Mouse (Mus musculus) macrophage (primary cell): Measurements from ENCODE around the gene Six4. TPM values are rescaled to one million over a fixed set of nuclear protein-coding genes. Genes with fewer than 3 reads are reported as not detected.
A peak's percentile ranks its signal among the peaks of the same experiment; 100 is the strongest.

Experiments
- H3K27ac ChIP-seq: fragments of 350-480 bp; formaldehyde crosslinking; 2 replicates; pipeline ENCODE4 v1.9.0; 2021
- H3K36me3 ChIP-seq: fragments of 350-480 bp; formaldehyde crosslinking; 2 replicates; pipeline ENCODE4 v1.9.0; 2021; ENCODE audit errors: inconsistent target
- H3K4me3 ChIP-seq: fragments of 350-480 bp; formaldehyde crosslinking; 2 replicates; pipeline ENCODE4 v1.9.0; 2021; ENCODE audit errors: inconsistent target
- H3K79me2 ChIP-seq: fragments of 350-480 bp; formaldehyde crosslinking; 2 replicates; pipeline ENCODE4 v1.9.0; 2021; ENCODE audit errors: inconsistent target
- WGBS: methylation state at CpG from one replicate; pipeline ENCODE4 v1.1.7; 2026; ENCODE audit warnings: inconsistent platforms; ENCODE audit not compliant: missing documents; 5-methylcytosine and 5-hydroxymethylcytosine counted together
- polyA plus RNA-seq: library from polyadenylated mRNA; stranded (reverse); fragments of 250-400 nt; gene quantifications from 3 replicates; pipeline ENCODE4 v1.2.4, GENCODE M21; 2018; ENCODE audit warnings: inconsistent platforms

Six4 gene
- polyA plus RNA-seq, 1 experiment from 2014 or later, result not detected

DNA sequence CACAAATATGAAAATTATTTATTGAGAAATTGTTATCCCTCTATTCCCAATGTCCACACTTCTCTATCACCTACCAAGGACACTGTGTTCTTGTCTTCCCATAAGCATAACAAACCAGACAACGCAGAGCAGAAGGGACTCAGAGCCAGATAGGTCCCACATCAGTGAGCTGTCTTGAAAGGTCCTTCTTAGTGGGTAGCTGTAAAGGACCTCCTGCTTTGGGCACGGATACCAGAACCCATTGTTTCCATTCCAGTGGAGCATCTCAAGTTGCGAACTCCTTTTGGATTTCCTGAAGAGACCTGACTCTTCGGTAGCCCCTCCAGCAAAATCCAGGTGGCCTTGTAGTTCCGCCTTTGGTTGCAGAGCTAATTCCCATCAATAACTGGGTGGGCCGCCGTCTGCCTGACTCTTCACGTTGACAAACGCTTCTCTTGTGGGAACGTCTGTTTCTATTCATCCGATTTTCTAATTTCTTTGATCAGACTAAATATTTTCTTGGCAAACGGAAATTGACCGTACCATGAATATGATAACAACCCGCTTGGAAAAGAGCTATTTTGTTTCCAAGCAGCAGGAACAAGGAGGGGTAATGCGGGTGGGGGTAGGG is 58.6 kb downstream of the Six4 start:
- no peak overlapping the region for H3K27ac ChIP-seq
- no peak overlapping the region for H3K4me3 ChIP-seq
- H3K79me2 ChIP-seq, result no peaks in the 10 kb centered on the region
- no peaks in the 10 kb centered on the region for H3K36me3 ChIP-seq
- 48% methylated on average over 15 of the region's 15 CpGs for WGBS

- Histone ChIP-seq H3K4me3 (peak within 1 kb of the TSS; percentile 32), H3K27ac (no peak within 1 kb of the TSS), H3K79me2 (no peaks in the 10 kb centered on the region), H3K36me3 (no peaks in the 10 kb centered on the region)
- 2% methylated on average over 42 of the region's 42 CpGs for WGBS
Measured at GRCm38 (mm10) chr12:73053668-73054241, 59.5 kb downstream of the Six4 start, which contains the start of gene Six1. TSS of gene Six1 (minus strand) at chr12:73053887.

- H3K27ac ChIP-seq, result no peak overlapping the region
- no peaks in the 10 kb centered on the region for H3K36me3 ChIP-seq
- H3K4me3 ChIP-seq, result peak overlapping the region; percentile 32
- 17% methylated on average over 34 of the region's 34 CpGs for WGBS
- H3K79me2 ChIP-seq, result no peaks in the 10 kb centered on the region
Measured at GRCm38 (mm10) chr12:73052651-73053591, 60.3 kb downstream of the Six4 start.

GRCm38 (mm10) chr12:73052036-73052650 is 61.1 kb downstream of the Six4 start:
- no peaks in the 10 kb centered on the region for H3K36me3 ChIP-seq
- no peak overlapping the region for H3K4me3 ChIP-seq
- no peak overlapping the region for H3K27ac ChIP-seq
- H3K79me2 ChIP-seq, result no peaks in the 10 kb centered on the region
- 12% methylated on average over 19 of the region's 19 CpGs for WGBS

- no peak overlapping the region for H3K27ac ChIP-seq
- H3K36me3 ChIP-seq, result no peaks in the 10 kb centered on the region
- H3K79me2 ChIP-seq, result no peaks in the 10 kb centered on the region
- 10% methylated on average over 15 of the region's 15 CpGs for whole genome bisulfite sequencing
- H3K4me3 ChIP-seq, result no peak overlapping the region
Measured at GRCm38 (mm10) chr12:73050811-73051580, 62.3 kb downstream of the Six4 start.

- 11% methylated on average over 12 of the region's 13 CpGs for WGBS
- no peaks in the 10 kb centered on the region for H3K36me3 ChIP-seq
- H3K4me3 ChIP-seq, result no peak overlapping the region
- H3K79me2 ChIP-seq, result no peaks in the 10 kb centered on the region
- H3K27ac ChIP-seq, result no peak overlapping the region
Measured at GRCm38 (mm10) chr12:73050305-73050704, 63.0 kb downstream of the Six4 start.

Other genes with a start within 250 kb of the Six4 start
- gene Six6, start 173.6 kb downstream of the Six4 start, polyA plus RNA-seq, result not detected in 3 replicates
- gene 4930447C04Rik, start 172.7 kb downstream of the Six4 start, polyA plus RNA-seq, result not detected in 3 replicates
- gene Six1, start 59.6 kb downstream of the Six4 start, polyA plus RNA-seq, result 0.09 TPM in 1 of 3 replicates, not detected in the others
- 9.9 to 13.5 TPM (median 12.3 TPM) in 3 replicates for gene Mnat1, start 10.3 kb upstream of the Six4 start, polyA plus RNA-seq
- gene Trmt5, start 173.3 kb upstream of the Six4 start, polyA plus RNA-seq, result 7.6 to 12.3 TPM (median 10.2 TPM) in 3 replicates
- 18.5 to 58.5 TPM (median 40.6 TPM) in 3 replicates for gene Slc38a6, start 173.3 kb upstream of the Six4 start, polyA plus RNA-seq